Mouse (Mus musculus) bone marrow macrophage, adult 2 months (primary cell): ENCODE results near the gene Sema5a.

ENCODE experiments used
- CTCF ChIP-seq: IDR thresholded peaks from 2 replicates; pipeline ENCODE4 v1.5.1; 2012; ENCODE audit warnings: low read depth, mild to moderate bottlenecking, low read length, moderate library complexity
- POLR2A ChIP-seq: IDR thresholded peaks from 2 replicates; pipeline ENCODE4 v1.6.1; 2012; ENCODE audit warnings: mild to moderate bottlenecking, low read depth, low read length, borderline replicate concordance

DNA sequence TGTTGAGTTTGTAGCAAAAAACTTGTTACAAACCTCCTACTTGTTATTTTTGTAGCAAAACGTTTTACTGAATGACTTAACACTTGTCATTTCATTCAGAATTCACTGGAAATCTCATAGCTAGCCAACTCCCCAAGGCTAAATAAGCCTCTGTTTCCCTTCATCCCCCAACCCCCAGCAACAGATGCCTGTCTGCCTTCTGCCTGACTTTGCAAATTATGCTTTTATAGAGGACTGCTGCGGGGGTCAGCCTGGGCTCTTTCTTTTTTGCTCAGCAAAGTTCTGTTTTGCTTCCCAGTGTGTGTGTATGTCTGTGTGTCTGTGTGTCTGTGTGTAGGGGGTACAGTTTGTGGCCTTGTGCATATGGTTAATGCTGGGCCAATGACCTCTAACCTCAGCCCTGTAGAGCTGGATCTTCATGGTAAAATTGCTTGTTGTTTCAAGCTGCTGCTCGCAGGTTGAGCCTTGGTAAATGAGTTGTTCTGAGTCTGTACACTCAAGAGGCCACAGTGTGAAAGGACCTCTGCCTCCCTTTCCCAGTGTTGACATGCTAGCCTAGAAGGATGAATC, 94.2 kb downstream of the Sema5a start:
- TF ChIP-seq POLR2A (no peak), CTCF (no peak)
